Mouse (Mus musculus) left cerebral cortex, adult 8-10 months (tissue): ENCODE data around the gene Mapk14. TPM values are rescaled to one million over a fixed set of nuclear protein-coding genes. Genes with fewer than 3 reads are reported as not detected.
"Not testable (repeated sequence)": the region's sequence is repeated elsewhere in the genome, so short reads cannot be mapped to it uniquely, and the experiment has no call there.

Experiments used
- DNase-seq, 2 experiments: peaks; one replicate each; pipeline ENCODE4 v3.0.0; 2022; ENCODE audit warnings: low spot score in 2 of 2
- total RNA-seq, 4 experiments: library from RNA; stranded (reverse); gene quantifications; 2 replicates each; pipeline ENCODE4 v1.2.4; 2022

Gene Mapk14
- total RNA-seq, 4 experiments from 2014 or later: 70.2 to 84.1 (median 76.9) TPM

GRCm38 (mm10) chr17:28698245-28698644 is 7.1 kb downstream of the Mapk14 start:
- no peak for DNase-seq

DNA sequence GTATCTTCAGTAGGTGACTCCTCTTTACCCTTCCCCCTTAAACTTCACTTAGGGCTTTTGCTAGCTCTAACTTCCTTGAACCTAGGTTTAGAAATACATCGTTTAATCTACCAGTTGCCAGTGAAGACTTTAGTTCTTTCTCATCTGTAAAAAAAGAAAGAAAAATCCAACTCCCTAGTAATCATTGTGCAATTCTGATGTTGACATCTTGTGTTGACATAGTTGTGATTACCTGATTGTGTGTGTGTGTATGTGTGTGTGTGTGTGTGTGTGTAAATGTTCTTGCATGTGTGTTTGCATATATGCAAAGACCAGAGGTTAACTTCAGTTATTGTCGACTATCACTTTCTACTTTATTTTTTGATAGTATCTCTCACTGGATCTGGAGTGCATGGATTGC is 7.5 kb downstream of the Mapk14 start:
- no peak for DNase-seq

DNA sequence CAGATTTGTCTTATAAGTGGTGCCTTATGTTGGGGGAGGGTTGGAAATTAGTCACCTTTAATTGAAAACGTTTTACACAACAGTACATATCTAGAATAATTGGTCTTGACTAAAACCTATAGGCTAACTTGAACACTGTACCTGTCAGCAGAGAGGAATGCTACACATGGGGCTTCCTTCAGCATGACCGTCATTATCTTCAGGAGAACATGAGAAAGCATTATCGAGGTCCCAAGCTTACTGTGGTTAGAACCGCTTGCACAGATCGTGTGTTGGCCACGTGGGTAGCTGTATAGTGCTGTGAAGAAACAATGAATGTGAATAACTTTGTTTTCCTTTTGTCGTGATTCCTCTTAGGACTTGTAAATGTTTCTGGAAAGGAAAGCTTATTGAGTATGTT is 8.7 kb downstream of the Mapk14 start:
- no peak for DNase-seq

DNA sequence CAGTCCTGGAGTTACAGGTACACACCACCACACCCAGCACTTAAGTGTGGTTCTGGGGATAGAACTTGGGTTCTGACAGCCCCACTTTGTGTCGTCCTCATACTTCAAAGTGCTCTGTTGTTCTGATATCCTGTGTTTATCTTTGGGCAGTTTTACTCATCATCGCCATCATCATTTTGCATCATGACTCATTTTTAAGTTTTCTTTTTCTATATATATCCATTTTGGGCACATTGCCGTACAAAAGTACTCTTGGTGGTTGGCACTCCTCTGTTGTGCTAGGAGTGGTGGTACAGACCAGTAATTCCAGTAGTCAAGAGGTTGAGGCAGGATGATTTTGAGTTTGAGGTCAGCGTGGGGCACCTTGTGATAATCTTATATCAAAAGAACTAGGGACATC is 10.0 kb downstream of the Mapk14 start:
- DNase-seq: no peak

GRCm38 (mm10) chr17:28701737-28702136 is 10.6 kb downstream of the Mapk14 start:
- DNase-seq: no peak

- no peak for DNase-seq
These were observed 11.5 kb downstream of the Mapk14 start for GRCm38 (mm10) chr17:28702646-28703045.

- DNase-seq: no peak
These were observed 15.6 kb downstream of the Mapk14 start for GRCm38 (mm10) chr17:28706697-28707096.

DNA sequence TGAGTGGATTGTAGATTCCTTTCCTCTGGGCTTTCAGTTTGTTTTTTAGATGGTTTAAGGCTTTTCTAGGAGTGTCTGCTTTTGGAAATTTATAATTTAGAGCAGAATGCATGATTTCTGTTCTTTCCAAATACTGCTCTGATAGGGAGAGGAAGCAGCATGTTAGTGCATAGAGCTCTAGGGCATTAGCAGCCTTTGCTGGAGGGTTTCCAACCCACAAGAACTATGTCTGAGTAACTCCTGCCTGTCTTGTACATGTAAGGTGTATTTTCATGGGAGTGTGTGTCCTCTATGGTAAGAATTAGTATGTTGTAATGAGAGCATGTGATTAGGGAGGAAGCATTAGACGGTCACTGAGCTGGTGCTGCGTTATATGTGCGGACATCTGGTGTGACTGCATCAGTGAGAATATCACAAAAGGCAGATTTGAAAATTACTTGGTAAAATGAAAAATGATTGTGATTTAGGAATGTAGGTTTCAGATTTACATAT is 16.1 kb downstream of the Mapk14 start:
- DNase-seq: no peak

DNA sequence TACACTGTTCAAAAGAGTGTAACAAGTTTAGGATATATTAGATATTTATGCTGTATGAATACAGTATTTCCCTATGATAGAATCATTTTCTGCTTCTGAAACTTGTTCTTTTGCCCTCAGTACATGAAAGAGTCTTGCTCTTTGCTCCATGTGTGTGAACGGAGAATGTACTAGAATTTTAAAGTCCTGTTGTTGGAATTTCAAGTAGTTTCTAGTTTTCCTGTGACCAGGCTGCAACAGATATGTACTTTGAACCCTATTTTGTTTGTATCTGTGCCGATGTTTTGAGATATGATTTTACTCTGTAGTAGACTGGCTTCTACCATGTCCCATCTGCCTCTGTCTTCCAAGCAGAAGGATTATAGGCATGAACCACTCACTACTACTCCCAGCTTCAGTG is 16.7 kb downstream of the Mapk14 start:
- no peak for DNase-seq

DNA sequence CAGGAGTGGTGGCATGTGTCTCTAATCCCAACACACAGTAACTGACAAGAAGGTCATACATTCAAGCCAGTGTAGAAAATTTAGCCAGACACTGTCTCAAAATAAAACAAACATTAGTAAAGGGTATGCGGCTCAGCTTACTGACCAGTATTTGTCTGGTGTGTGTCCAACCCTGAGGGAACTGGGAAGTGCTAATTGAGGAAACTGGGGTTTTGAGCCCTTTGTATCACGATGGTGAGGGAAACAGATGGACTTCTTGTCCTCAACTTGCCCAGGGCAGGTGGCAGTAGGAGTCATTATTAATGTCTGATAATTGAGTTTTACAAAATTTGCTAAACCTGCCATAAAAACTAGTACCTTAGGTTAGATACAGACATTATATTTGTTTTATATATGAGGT is 17.9 kb downstream of the Mapk14 start:
- DNase-seq: no peak

DNA sequence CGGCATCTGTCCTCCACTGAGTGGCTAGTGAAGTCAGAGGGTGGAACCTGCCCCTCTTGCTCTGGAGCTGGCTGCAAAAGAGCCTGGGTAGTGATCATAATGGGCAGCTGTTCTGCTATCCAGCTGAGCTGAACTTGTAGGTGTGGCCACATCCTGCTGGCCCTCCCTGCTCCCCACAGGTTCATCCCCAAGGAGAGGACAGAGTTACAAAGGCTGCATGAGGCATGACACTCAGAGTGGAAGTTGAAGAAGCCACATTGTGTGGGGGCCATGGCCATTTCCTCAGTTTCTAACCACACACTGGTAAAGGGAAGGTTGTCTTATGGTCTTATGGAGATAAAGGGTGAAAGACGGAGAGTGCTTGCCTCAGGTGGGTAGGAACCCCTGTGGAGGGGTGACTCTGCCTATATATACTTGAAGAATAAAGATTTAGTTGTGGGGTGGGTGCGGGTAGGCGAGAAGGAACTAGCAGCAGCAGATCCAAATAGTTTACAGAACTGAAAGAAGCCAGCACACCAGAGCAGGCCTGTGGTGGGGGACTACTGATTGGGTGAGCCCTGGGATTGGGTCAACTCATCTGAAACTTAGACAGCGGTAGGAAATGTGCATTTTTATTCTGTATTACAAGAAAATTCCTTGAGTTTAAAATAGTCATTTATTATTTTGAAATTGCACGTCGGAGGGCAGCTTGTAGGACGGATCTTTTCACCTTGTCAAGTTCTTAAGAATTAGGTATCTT is 18.6 kb downstream of the Mapk14 start:
- no peak for DNase-seq

GRCm38 (mm10) chr17:28710291-28710688 is 19.2 kb downstream of the Mapk14 start:
- DNase-seq: no peak

DNA sequence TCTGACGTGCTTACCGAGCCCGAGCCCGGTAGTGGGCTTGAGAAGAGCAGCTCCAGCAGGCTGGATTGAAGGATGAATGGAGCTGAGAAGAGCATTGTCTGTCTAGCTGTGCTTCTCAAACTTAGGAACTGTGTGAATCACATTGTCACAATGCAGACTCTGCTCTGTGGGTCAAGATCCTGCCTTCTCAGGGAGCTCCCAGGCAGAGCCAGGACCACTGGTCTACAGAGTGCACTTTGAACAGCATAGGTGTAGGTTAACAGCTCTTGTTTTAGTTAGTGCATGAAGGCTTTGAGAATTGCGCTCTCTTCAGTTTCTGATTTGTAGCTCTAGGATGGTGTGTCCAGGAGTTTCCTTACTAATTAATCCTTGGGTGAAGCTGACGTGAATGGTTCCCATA is 20.1 kb downstream of the Mapk14 start:
- DNase-seq: no peak

GRCm38 (mm10) chr17:28712305-28712704 is 21.2 kb downstream of the Mapk14 start:
- no peak for DNase-seq

DNA sequence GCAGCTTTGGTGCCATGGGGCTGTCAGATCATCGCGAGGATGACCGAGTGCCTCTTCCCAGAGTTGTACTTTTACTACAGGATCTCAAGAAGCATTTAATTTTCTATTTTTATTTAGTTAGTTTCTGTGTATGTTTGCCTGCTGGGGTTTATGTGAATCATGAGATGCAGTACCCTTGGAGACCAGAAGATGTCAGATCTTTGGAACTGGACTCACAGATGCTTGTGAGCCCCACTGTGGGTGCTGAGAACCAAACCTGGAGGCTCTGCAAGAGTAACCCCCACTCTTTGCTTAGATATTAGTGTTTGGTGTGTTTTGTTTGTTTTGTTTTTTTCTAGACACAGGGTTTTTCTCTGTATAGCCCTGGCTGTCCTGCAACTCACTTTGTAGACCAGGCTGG is 22.9 kb downstream of the Mapk14 start:
- no peak for DNase-seq

DNA sequence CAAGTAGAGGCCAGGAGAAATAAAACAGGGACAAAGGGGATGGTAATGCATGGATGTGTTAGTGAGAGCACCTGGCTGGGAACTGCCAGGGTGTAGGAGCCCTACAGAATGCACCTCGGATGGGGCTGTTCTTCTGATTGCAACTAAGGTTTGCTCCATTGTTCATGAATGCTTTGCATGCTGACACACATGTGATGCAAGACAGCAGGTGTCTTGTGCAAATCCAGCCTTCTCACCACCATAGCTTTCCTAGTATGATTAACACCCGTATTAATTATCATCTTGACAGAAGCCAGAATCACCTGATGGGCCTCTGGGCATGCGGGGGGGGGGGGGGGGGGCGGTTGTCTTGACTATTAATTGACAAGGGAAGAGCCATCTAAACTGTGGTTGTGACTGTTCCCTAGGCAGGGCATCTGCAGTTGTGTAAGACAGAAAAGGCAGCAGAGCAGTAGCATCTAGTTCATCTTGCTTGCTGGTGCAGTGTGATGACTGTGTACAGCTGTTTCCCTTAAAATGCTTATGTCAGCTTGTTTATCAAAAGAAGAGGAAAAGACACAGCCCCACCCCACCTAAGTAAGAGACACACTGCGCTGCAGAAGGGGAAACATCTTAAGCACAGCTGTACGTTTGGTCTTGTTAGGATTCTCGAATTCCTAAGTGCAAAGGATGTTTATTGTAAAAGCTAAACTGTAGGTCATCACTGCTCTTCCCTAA is 24.9 kb downstream of the Mapk14 start:
- DNase-seq: no peak

- DNase-seq: no peak
These were observed 26.4 kb downstream of the Mapk14 start for GRCm38 (mm10) chr17:28717535-28717934.

GRCm38 (mm10) chr17:28725783-28726182 is 34.7 kb downstream of the Mapk14 start, which contains the start of gene AC170998.1:
Gene AC170998.1, plus strand, starts transcription at chr17:28726083.
- no peak for DNase-seq

GRCm38 (mm10) chr17:28727511-28727910 is 36.4 kb downstream of the Mapk14 start:
- not testable (repeated sequence) for DNase-seq

- no peak for DNase-seq
These were observed 44.4 kb downstream of the Mapk14 start for GRCm38 (mm10) chr17:28735317-28736105.

DNA sequence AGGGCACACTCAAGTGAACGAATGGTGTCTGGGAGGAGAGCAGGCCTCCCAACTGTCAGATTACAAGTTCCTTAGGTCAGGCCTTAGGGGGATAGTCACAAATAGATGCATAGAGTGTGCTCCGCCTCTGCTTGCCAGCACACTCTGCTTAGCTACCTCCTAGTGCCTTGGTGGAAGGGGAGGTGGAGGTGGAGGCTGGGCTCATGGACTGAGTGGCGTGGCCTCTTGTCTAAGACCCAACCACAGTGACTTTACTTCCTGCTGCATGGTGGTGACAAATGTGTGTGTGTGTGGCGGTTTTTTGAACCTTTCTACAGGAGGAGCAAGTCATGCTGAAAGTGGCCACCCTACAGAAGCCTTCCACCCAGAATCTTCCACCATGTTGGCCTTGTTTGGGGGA is 45.4 kb downstream of the Mapk14 start:
- DNase-seq: no peak

- no peak for DNase-seq
These were observed 46.8 kb downstream of the Mapk14 start for GRCm38 (mm10) chr17:28737973-28738372.
